Mouse (Mus musculus): ENCODE data around the gene Slc1a1. TPM values are rescaled to one million over a fixed set of nuclear protein-coding genes. Genes with fewer than 3 reads are reported as not detected.

Slc1a1 gene
- polyA plus RNA-seq, 1 experiment = 23.4 TPM

DNA sequence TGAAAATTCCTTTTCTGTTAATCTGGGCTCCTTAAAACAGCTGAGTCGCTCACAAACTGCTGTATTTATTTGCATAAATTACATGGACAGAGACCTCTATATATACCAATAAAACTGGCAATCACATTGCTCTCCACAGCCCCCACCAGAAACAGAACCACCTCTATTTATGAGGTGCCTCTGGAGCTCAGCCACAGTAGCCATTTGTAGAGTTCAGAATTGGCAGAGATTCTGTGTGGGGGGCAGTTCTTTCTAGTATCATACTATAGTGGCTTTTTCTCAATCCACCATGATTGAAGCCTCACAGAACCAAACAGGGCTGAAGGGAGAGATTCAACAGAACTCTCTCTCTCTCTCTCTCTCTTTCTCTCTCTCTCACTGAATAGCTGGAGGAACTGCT lies 61.8 kb downstream of the Slc1a1 start:
- no peak overlapping the region for H3K27ac ChIP-seq (ENCODE audit: insufficient read depth, low read depth, low read length)
- H3K4me1 ChIP-seq (ENCODE audit: control insufficient read depth, insufficient read depth, insufficient read length, low read length) = no peaks in the 10 kb centered on the region
- no peak overlapping the region for H3K4me3 ChIP-seq (ENCODE audit: low read depth, low read length)
- no peak for TF ChIP-seq CTCF (IDR thresholded peaks at IDR 0.05; ENCODE audit: extremely low read depth, insufficient read length, insufficient replicate concordance, low read depth, low read length)
- no peak for TF ChIP-seq POLR2A (IDR thresholded peaks at IDR 0.05; ENCODE audit: low read depth, low read length)
- no peaks in the 10 kb centered on the region; the same call in 1 of the 2 replicates for H3K27me3 ChIP-seq (ENCODE audit: control insufficient read depth, insufficient read depth, low read length)
- WGBS = 83% methylated on average over 1 of the region's 1 CpGs
- peaks cover 9% of the 10 kb centered on the region for H3K36me3 ChIP-seq (ENCODE audit: control insufficient read depth, insufficient read depth, low read length)

DNA sequence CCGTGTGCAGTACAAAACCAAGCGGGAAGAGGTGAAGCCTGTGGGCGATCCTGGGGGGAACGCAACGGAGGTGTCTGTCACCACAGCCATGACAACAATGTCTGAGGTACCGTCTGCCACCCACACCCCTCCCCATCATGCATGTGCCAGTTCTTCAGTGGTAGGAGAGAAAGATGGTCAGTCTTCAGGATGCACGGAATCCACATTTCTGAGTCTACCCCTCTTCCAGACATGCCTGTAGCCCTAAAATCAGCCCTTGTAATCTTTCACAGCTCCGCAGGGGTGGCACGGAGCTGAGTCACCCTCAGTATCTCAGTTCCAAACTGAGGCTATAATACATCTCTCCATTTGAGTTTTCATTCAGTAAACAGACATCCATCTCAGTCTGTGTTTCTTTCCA lies 62.6 kb downstream of the Slc1a1 start:
- no peak overlapping the region for H3K27ac ChIP-seq (ENCODE audit: insufficient read depth, low read depth, low read length)
- TF ChIP-seq POLR2A (IDR thresholded peaks at IDR 0.05; ENCODE audit: low read depth, low read length) (no peak), CTCF (IDR thresholded peaks at IDR 0.05; ENCODE audit: extremely low read depth, insufficient read length, insufficient replicate concordance, low read depth, low read length) (no peak)
- no peaks in the 10 kb centered on the region for H3K4me1 ChIP-seq (ENCODE audit: control insufficient read depth, insufficient read depth, insufficient read length, low read length)
- no peaks in the 10 kb centered on the region; the same call in 1 of the 2 replicates for H3K27me3 ChIP-seq (ENCODE audit: control insufficient read depth, insufficient read depth, low read length)
- H3K36me3 ChIP-seq (ENCODE audit: control insufficient read depth, insufficient read depth, low read length) = peaks cover 10% of the 10 kb centered on the region
- H3K4me3 ChIP-seq (ENCODE audit: low read depth, low read length) = no peak overlapping the region
- 84% methylated on average over 9 of the region's 9 CpGs for WGBS

DNA sequence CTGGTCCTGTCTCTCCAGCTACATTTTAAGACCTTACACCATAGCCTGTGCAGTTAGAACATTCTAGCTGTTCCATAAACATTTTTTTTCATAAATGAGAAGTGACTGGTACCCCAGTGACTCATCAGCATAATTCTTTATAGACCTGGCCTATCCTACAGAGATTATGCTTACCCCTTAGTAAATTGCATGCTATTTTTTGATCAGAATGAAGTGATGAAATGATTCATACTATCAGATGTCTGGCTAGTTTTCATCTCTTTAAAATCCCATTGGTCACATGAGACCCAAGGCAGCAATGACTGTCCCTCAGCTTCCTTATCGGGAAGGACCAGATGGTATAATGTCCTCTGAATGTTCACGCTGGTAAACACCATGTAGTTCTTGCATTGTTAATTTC lies 65.9 kb downstream of the Slc1a1 start:
- H3K27ac ChIP-seq (ENCODE audit: insufficient read depth, low read depth, low read length) = no peak overlapping the region
- WGBS = 94% methylated on average over 2 of the region's 2 CpGs

DNA sequence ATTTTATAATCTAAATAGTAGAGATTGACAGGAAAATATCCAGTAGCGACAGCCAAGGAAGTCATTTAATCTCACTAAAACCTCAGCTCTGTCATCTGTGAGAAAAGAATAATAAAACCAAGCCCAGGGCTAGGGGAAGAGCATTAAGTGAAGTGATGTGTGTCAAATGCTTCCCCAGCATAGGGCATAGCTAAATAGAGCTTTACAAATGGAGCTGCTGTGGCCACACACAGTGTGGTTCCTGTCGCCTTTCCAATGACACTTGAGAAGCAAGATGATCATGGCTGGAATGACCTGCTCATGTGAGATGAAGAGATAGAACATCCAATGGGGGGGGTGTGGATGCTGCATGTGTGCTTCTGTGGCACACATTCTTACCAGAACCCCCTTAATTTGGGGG lies 67.3 kb downstream of the Slc1a1 start:
- WGBS = 91% methylated on average over 2 of the region's 2 CpGs
- H3K36me3 ChIP-seq (ENCODE audit: control insufficient read depth, insufficient read depth, low read length) = peaks cover 21% of the 10 kb centered on the region
- H3K27me3 ChIP-seq (ENCODE audit: control insufficient read depth, insufficient read depth, low read length) = no peaks in the 10 kb centered on the region; the same call in 1 of the 2 replicates
- H3K4me3 ChIP-seq (ENCODE audit: low read depth, low read length) = no peak overlapping the region
- H3K4me1 ChIP-seq (ENCODE audit: control insufficient read depth, insufficient read depth, insufficient read length, low read length) = no peaks in the 10 kb centered on the region
- TF ChIP-seq CTCF (IDR thresholded peaks at IDR 0.05; ENCODE audit: extremely low read depth, insufficient read length, insufficient replicate concordance, low read depth, low read length) (no peak), POLR2A (IDR thresholded peaks at IDR 0.05; ENCODE audit: low read depth, low read length) (no peak)
- H3K27ac ChIP-seq (ENCODE audit: insufficient read depth, low read depth, low read length) = no peak overlapping the region

More for the DNA sequence above, 65.9 kb downstream of the Slc1a1 start:
- H3K27me3 ChIP-seq (ENCODE audit: control insufficient read depth, insufficient read depth, low read length) = no peaks in the 10 kb centered on the region; the same call in 1 of the 2 replicates
- peaks cover 23% of the 10 kb centered on the region for H3K36me3 ChIP-seq (ENCODE audit: control insufficient read depth, insufficient read depth, low read length)
- no peak for TF ChIP-seq CTCF (IDR thresholded peaks at IDR 0.05; ENCODE audit: extremely low read depth, insufficient read length, insufficient replicate concordance, low read depth, low read length)
- no peak for TF ChIP-seq POLR2A (IDR thresholded peaks at IDR 0.05; ENCODE audit: low read depth, low read length)
- H3K4me1 ChIP-seq (ENCODE audit: control insufficient read depth, insufficient read depth, insufficient read length, low read length) = no peaks in the 10 kb centered on the region
- no peak overlapping the region for H3K4me3 ChIP-seq (ENCODE audit: low read depth, low read length)

- TF ChIP-seq CTCF (IDR thresholded peaks at IDR 0.05; ENCODE audit: extremely low read depth, insufficient read length, insufficient replicate concordance, low read depth, low read length) (no peak), POLR2A (IDR thresholded peaks at IDR 0.05; ENCODE audit: low read depth, low read length) (no peak)
- H3K27ac ChIP-seq (ENCODE audit: insufficient read depth, low read depth, low read length) = no peak overlapping the region
- peaks cover 20% of the 10 kb centered on the region for H3K36me3 ChIP-seq (ENCODE audit: control insufficient read depth, insufficient read depth, low read length)
- no peaks in the 10 kb centered on the region for H3K4me1 ChIP-seq (ENCODE audit: control insufficient read depth, insufficient read depth, insufficient read length, low read length)
- no peaks in the 10 kb centered on the region for H3K27me3 ChIP-seq (ENCODE audit: control insufficient read depth, insufficient read depth, low read length)
- no peak overlapping the region for H3K4me3 ChIP-seq (ENCODE audit: low read depth, low read length)
- WGBS = 90% methylated on average over 4 of the region's 4 CpGs
These were observed 68.0 kb downstream of the Slc1a1 start for GRCm38 (mm10) chr19:28902806-28903205.

DNA sequence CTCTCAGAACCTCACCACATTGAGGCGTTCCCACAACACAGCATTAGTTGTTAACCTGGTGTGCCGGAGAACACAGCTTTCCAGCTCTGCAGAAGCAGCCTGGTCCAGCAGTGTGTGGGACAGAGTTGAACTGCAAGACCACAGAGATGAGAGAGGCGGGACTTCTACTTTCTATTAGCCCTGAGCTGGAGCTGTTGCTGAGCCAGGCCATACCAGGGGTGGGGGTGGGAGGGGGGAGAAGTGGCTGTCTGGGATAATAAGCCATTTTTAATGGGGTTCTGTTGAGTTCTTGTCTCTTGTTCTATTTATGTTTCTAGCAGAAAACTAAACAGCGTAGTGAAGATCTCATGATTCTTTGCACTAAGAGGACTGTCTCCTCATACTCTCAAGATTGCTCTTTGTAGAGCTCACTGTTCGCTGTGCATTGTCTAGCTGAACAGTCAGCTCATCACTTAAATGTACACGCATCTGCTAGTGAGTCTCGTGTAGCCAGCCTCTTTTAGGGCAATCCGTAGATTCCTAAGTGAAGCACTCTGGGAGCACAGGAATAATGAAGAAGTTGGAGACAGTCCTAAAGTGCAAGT lies 68.8 kb downstream of the Slc1a1 start:
- no peaks in the 10 kb centered on the region for H3K4me1 ChIP-seq (ENCODE audit: control insufficient read depth, insufficient read depth, insufficient read length, low read length)
- no peaks in the 10 kb centered on the region for H3K27me3 ChIP-seq (ENCODE audit: control insufficient read depth, insufficient read depth, low read length)
- TF ChIP-seq POLR2A (IDR thresholded peaks at IDR 0.05; ENCODE audit: low read depth, low read length) (no peak), CTCF (IDR thresholded peaks at IDR 0.05; ENCODE audit: extremely low read depth, insufficient read length, insufficient replicate concordance, low read depth, low read length) (no peak)
- WGBS = 82% methylated on average over 8 of the region's 8 CpGs
- no peak overlapping the region for H3K27ac ChIP-seq (ENCODE audit: insufficient read depth, low read depth, low read length)
- peaks cover 20% of the 10 kb centered on the region for H3K36me3 ChIP-seq (ENCODE audit: control insufficient read depth, insufficient read depth, low read length)
- no peak overlapping the region for H3K4me3 ChIP-seq (ENCODE audit: low read depth, low read length)

DNA sequence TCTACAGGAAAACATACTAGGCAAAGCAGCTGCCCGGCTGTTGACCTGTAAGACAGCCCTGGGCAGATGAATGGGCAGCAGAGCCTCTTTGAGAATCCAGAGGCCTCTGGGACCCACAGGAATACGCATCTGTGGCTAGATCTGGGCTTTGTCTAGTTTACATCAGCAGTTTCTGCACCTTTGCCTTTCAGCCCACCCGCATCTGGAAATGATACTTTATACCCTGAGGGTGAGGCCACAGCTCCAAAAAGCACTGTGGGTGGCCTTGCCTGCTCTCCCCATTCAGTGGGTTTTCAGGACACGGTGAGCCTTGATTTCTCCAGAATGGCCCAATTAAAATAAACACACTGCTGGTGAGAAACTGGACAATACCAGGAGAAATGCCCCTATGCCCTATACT lies 73.3 kb downstream of the Slc1a1 start:
- no peaks in the 10 kb centered on the region for H3K27me3 ChIP-seq (ENCODE audit: control insufficient read depth, insufficient read depth, low read length)
- no peaks in the 10 kb centered on the region; the same call in 1 of the 2 replicates for H3K4me1 ChIP-seq (ENCODE audit: control insufficient read depth, insufficient read depth, insufficient read length, low read length)
- peaks cover 26% of the 10 kb centered on the region for H3K36me3 ChIP-seq (ENCODE audit: control insufficient read depth, insufficient read depth, low read length)
- 90% methylated on average over 4 of the region's 4 CpGs for WGBS
- TF ChIP-seq CTCF (IDR thresholded peaks at IDR 0.05; ENCODE audit: extremely low read depth, insufficient read length, insufficient replicate concordance, low read depth, low read length) (no peak), POLR2A (IDR thresholded peaks at IDR 0.05; ENCODE audit: low read depth, low read length) (no peak)
- H3K4me3 ChIP-seq (ENCODE audit: low read depth, low read length) = no peak overlapping the region
- no peak overlapping the region for H3K27ac ChIP-seq (ENCODE audit: insufficient read depth, low read depth, low read length)

Measured in small intestine, adult 2 months (tissue).